Mouse (Mus musculus) liver, embryonic 14.5 days (tissue): ENCODE results near the gene Gas7. TPM values are rescaled to one million over a fixed set of nuclear protein-coding genes. Genes with fewer than 3 reads are reported as not detected.

ENCODE experiments used
- ATAC-seq: fragments of 200-750 bp; cut with Nextera tagmentation; 2 replicates; pipeline ENCODE4 v1.8.0; 2017; ENCODE audit warnings: moderate number of reproducible peaks, mild to moderate bottlenecking, moderate library complexity; ENCODE audit not compliant: insufficient read depth
- DNase-seq, 3 experiments: peaks; one replicate each; pipeline ENCODE4 v3.0.0-alpha.2; 2012 to 2013; ENCODE audit warnings: low read depth in 3 of 3, low spot score in 3 of 3
- H3K27ac ChIP-seq: fragments of 300-500 bp; sonication (generic); 2 replicates; pipeline ENCODE4 v1.5.1; 2014; ENCODE audit warnings: moderate library complexity, mild to moderate bottlenecking, control low read depth, inconsistent platforms
- H3K27me3 ChIP-seq: fragments of 300-500 bp; sonication (generic); 2 replicates; pipeline ENCODE4 v1.6.1; 2014; ENCODE audit warnings: mild to moderate bottlenecking, low read length, moderate library complexity; ENCODE audit not compliant: control insufficient read depth, insufficient read depth
- H3K36me3 ChIP-seq: fragments of 300-500 bp; sonication (generic); replicated peaks from 2 replicates; pipeline ENCODE4 v1.6.1; 2014; ENCODE audit warnings: low read depth; ENCODE audit not compliant: control insufficient read depth, insufficient read depth
- H3K4me1 ChIP-seq, 2 experiments: fragments of 200-500 bp in 1 of 2; fragments of 300-500 bp in 1 of 2; sonication (generic) in 1 of 2; replicated peaks; 2 replicates each; pipeline ENCODE4 v1.6.1; 2012 to 2014; ENCODE audit warnings: antibody characterized with exemption in 1 of 2, inconsistent platforms in 1 of 2, low read length in 1 of 2; ENCODE audit not compliant: control insufficient read depth in 2 of 2, insufficient read depth in 2 of 2
- H3K4me2 ChIP-seq: fragments of 300-500 bp; sonication (generic); 2 replicates; pipeline ENCODE4 v1.6.1; 2014; ENCODE audit warnings: low read depth, mild to moderate bottlenecking, control low read depth, moderate library complexity
- H3K4me3 ChIP-seq, 2 experiments: fragments of 200-500 bp in 1 of 2; fragments of 300-500 bp in 1 of 2; sonication (generic) in 1 of 2; 2 replicates each; pipeline ENCODE4 v1.5.1; 2012 to 2014; ENCODE audit warnings: low read depth in 2 of 2, low read length in 2 of 2, mild to moderate bottlenecking in 2 of 2, control low read depth in 1 of 2, inconsistent platforms in 1 of 2, moderate library complexity in 1 of 2; ENCODE audit not compliant: insufficient read depth in 1 of 2
- H3K9ac ChIP-seq: fragments of 300-500 bp; sonication (generic); replicated peaks from 2 replicates; pipeline ENCODE4 v1.6.1; 2014; ENCODE audit warnings: mild to moderate bottlenecking, control low read depth, moderate library complexity
- H3K9me3 ChIP-seq: fragments of 300-500 bp; sonication (generic); 2 replicates; pipeline ENCODE4 v1.6.1; 2016; ENCODE audit warnings: low read length, mixed read lengths; ENCODE audit not compliant: control insufficient read depth
- CTCF ChIP-seq: IDR thresholded peaks from 2 replicates; pipeline ENCODE4 v1.5.1; 2016; ENCODE audit warnings: antibody characterized with exemption, low read depth, control low read depth
- EP300 ChIP-seq: IDR thresholded peaks from 2 replicates; pipeline ENCODE4 v1.6.1; 2016; ENCODE audit warnings: antibody characterized with exemption, low read depth
- WGBS: fragments of 180-500 bp; shearing (Covaris S2); extraction: QIAGEN DNeasy Blood & Tissue Kit; methylation state at CpG from one replicate; pipeline ENCODE4 v1.1.7; 2014; ENCODE audit not compliant: insufficient replicate concordance; 5-methylcytosine and 5-hydroxymethylcytosine counted together
- polyA plus RNA-seq, 2 experiments: library from polyadenylated mRNA; depleted of rRNA in 1 of 2; stranded (reverse) in 1 of 2; unstranded in 1 of 2; fragments of >200 nt; fragmentation: Nextera tagmentation in 1 of 2; extraction: Ambion mirVana in 1 of 2; gene quantifications; 2 replicates each; pipeline versions ENCODE4 v1.2.1 to v1.2.3; 2012 to 2014

Gas7 gene
- polyA plus RNA-seq, 2 experiments, result 0.49 to 1.1 TPM

DNA sequence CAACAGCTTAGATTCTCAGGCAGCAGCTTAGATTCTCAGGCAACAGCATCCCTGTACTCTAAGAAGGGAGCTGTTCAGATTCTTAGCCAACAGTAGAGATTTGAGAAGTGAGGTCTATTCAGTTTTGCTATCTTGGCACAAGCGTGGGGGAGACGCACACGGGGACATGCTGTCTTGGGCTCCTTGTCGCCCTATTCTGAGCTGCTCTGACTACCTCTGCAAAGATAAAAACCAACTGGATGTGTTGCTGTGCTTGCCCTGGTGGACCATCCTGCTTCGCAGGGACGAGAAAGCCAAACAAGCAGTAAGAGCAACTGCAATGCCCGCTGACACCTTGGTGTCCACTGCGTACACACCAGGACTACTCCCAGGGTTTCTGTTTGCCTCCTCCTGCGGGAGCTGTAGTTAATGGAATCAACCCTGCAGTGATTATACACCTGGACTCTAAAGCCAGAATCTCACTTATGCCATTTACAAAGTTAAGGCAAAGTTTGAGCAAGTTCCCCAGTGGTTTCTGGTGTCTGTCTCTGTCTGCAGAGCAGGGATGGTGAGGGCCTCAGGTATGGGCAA, 198.4 kb downstream of the Gas7 start:
- no peaks in the 10 kb centered on the region for H3K36me3 ChIP-seq
- no peak overlapping the region for H3K4me2 ChIP-seq
- H3K9me3 ChIP-seq, result no peaks in the 10 kb centered on the region
- H3K27me3 ChIP-seq, result no peaks in the 10 kb centered on the region
- no peak for TF ChIP-seq CTCF
- no peak for TF ChIP-seq EP300
- no peaks in the 10 kb centered on the region for H3K4me1 ChIP-seq
- 68% methylated on average over 9 of the region's 9 CpGs for WGBS
- no peak overlapping the region for H3K4me3 ChIP-seq
- DNase-seq, result no peak
- no peak overlapping the region for H3K9ac ChIP-seq
- no peak for ATAC-seq
- H3K27ac ChIP-seq, result no peak overlapping the region

GRCm38 (mm10) chr11:67654514-67654913, 199.3 kb downstream of the Gas7 start:
- TF ChIP-seq CTCF (no peak), EP300 (no peak)

DNA sequence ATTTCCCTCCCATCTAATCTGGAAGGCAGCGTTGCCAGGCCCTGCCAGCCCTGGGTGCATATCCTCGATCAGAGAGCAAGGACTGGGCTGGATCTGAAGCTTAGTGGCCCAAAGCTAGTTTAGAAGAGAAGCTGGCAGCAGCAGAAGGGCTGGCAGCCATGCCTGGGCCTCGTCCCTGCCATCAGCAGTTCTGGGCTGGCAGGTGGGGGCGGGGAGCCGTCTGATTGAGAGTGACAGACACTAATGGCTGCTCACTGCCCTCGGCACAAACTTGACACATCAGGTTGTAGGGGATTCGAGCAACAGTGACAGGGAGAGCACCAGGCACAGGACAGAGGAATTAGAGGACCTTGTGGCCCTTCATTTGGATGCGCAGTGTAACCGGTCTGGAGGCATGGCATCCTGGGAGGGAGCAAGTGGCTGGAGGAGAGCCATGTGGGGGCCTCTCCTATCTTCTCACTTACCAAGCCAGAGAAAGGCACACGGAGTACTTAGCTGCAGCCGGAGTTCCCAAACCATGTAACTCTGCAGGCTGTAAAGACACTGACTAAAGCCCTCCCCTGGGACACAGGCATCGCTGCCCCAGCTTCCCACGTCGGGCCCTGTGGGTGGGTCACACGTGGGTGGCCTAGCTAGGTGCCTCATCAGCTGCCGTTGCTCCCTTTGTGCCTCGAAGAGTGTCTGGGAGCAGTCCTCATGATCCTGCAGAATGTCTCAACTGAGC, 200.2 kb downstream of the Gas7 start:
- TF ChIP-seq CTCF (no peak), EP300 (no peak)
- Histone ChIP-seq H3K9ac (no peak overlapping the region), H3K36me3 (no peaks in the 10 kb centered on the region), H3K9me3 (no peaks in the 10 kb centered on the region), H3K27me3 (no peaks in the 10 kb centered on the region), H3K4me3 (no peak overlapping the region), H3K27ac (no peak overlapping the region), H3K4me1 (no peaks in the 10 kb centered on the region), H3K4me2 (no peak overlapping the region)
- WGBS, result 54% methylated on average over 17 of the region's 17 CpGs
- DNase-seq (no peak), ATAC-seq (no peak)

More at GRCm38 (mm10) chr11:67654514-67654913, 199.3 kb downstream of the Gas7 start:
- DNase-seq (no peak), ATAC-seq (no peak)
- no peak overlapping the region for H3K27ac ChIP-seq
- no peak overlapping the region for H3K4me2 ChIP-seq
- H3K9me3 ChIP-seq, result no peaks in the 10 kb centered on the region
- no peaks in the 10 kb centered on the region for H3K27me3 ChIP-seq
- no peaks in the 10 kb centered on the region for H3K36me3 ChIP-seq
- H3K4me3 ChIP-seq, result no peak overlapping the region
- H3K4me1 ChIP-seq, result no peaks in the 10 kb centered on the region
- no peak overlapping the region for H3K9ac ChIP-seq
- 59% methylated on average over 4 of the region's 4 CpGs for WGBS

DNA sequence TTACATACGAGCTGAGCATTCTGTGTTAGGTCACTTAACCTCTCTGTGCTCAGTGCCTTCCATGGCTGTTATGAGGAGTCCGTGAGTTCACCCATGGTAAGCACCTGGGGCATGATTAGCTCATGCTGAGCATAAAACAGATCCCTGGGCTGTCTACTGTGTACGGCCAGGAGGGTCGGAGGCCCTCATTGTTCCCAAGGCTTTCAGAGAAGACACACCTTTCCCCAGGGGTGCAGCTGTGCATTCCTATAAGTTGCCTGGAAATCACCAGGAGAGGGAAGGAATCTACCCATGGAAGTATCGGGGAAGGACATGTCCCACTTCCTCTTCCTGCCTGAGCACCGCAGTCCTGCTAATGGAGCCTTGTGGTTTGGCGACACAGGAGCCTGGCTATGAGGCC, 201.1 kb downstream of the Gas7 start:
- no peak overlapping the region for H3K27ac ChIP-seq
- TF ChIP-seq EP300 (no peak), CTCF (no peak)
- no peak for ATAC-seq
- H3K36me3 ChIP-seq, result no peaks in the 10 kb centered on the region
- H3K9me3 ChIP-seq, result no peaks in the 10 kb centered on the region
- no peak overlapping the region for H3K4me2 ChIP-seq
- H3K4me1 ChIP-seq, result no peaks in the 10 kb centered on the region
- no peak overlapping the region for H3K9ac ChIP-seq
- WGBS, result 32% methylated on average over 7 of the region's 7 CpGs
- DNase-seq, result no peak
- H3K4me3 ChIP-seq, result no peak overlapping the region
- no peaks in the 10 kb centered on the region for H3K27me3 ChIP-seq

DNA sequence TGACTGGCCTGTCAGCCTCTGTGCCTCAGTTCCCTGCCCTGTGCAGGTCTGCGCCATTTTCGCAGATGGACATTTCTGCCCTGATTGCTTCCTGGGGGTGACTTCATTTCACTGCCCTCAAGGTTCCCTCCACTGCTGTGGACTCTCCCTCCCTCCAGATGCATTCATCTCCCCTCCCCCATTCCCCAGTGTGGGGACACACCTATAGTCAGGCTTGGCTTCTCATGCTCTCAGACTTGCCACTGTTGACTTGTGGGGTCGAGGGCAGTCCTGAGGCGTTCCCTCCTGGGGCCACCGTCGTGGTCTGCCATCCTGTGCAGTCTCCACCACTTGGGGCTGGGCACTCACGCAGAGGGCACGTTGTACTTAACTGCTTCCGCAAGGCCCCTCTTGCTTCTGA, 201.6 kb downstream of the Gas7 start:
- TF ChIP-seq CTCF, result no peak
- TF ChIP-seq EP300, result no peak
- WGBS, result 80% methylated on average over 9 of the region's 9 CpGs
- no peak overlapping the region for H3K9ac ChIP-seq
- H3K4me2 ChIP-seq, result no peak overlapping the region
- H3K9me3 ChIP-seq, result no peaks in the 10 kb centered on the region
- H3K27me3 ChIP-seq, result no peaks in the 10 kb centered on the region
- no peaks in the 10 kb centered on the region for H3K4me1 ChIP-seq
- DNase-seq, result no peak
- H3K4me3 ChIP-seq, result no peak overlapping the region
- H3K36me3 ChIP-seq, result no peaks in the 10 kb centered on the region
- H3K27ac ChIP-seq, result no peak overlapping the region
- no peak for ATAC-seq
